Mouse (Mus musculus): Measurements from ENCODE around the gene Gm8947.

Gm8947 gene

DNA sequence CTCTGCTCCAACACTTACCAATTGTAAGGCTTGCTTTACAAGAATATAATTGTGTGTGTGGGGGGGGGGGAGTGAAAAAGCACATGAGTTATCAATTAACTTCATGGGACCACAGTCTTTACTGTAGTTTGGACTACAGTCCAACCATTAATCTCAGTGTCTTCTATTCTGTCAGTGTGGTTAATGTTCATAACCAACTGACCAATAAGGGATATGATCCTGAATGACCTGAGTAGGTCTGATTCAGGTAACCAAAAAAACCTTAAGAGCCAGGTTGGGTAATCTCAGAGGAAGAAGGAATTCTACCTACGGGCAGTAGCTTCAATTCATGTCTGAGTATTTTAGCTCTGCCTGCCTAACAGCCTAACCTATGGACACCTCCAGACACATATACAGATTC is 32.4 kb downstream of the Gm8947 start:
- DNase-seq (ENCODE audit: low spot score in 2 of 2) = no peak

DNA sequence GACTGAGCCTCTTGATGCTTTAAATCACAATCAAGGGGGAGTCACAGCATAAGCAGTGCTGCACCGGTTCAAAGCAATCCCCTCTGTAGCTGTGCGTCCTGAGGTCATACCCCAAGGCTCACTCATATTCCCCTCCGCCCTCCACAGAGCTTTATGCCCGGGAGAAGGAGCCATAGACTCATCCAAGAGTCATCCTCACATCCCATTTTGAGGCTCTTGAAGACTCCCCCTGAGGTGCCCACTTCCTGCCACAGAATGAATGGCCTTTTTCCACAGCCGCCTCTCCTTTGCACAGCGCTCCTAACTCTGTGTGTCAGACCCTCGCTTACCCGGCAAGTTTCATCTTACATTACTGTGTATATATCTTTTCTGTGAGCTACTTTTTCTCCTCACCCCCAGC is 35.3 kb downstream of the Gm8947 start:
- no peak for DNase-seq (ENCODE audit: low spot score in 2 of 2)

DNA sequence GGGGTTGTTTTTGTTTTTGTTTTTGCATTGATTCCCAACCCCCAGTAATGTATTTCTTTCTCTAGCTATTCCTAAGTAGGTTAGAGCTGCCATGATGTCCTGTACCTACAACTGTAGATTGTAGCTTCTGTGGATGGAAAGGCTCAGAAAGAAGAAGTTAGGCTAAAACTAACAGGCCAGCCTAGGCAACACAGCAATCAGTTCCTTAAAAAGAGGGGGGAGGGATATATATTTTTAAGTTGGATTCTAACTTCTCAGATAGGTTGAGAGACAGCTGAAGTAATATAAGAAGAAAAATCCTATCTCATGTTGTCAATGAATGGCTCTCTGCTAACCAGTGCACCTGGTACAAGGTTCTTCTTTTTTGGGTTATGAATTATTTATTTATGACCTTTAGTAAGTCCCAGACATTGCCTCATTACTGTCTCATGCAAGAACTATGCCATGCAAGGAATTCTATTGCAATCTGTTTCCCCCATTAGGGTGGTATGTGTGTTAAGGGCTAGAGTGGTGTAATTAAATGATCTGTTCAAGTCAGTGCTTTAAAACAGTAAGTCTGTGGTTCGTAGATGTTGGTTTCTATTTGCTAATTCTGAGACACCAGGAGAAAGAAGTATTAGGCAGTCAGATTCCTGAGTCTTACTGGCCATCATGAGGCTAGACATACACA is 36.3 kb downstream of the Gm8947 start:
- no peak for DNase-seq (ENCODE audit: low spot score in 2 of 2)

DNA sequence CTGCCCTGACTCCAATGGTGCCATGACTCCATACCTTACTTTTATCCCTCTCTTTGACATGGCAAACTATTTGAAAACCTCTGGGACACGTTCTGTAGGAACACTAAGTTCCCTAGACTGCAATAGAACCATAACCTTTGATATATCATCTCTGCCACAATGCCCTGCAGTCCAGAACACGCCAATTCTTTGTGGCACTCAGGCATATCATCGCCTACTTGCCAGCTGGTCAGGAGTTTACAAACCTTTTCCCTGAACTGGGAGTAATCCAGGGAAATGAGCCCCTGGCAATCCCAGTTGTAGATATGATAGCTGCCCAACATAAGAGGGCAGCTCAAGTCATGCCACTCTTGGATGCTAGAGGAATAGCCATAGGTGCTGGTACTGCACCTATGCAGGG is 40.2 kb downstream of the Gm8947 start:
- DNase-seq (ENCODE audit: low spot score in 2 of 2) = no peak

DNA sequence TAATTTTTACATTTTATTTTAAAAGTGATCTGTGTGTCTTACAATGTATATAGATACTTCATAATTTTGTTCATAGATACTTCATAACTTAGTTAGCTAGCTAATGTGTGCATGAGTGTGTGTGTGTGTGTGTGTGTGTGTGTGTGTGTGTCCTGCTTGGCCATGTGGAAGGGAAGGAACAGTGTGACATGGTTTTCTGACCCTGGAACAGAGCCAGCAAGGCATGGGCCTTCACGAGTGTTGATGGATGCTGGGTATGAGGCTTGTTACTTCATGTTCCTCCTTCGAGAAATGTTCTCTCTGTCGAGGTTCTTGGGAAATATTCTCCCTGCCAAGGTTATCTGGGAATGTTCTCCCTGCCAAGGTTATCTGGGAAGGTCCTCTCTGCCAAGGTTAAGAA is 41.6 kb downstream of the Gm8947 start:
- no peak for DNase-seq (ENCODE audit: low spot score in 2 of 2)

DNA sequence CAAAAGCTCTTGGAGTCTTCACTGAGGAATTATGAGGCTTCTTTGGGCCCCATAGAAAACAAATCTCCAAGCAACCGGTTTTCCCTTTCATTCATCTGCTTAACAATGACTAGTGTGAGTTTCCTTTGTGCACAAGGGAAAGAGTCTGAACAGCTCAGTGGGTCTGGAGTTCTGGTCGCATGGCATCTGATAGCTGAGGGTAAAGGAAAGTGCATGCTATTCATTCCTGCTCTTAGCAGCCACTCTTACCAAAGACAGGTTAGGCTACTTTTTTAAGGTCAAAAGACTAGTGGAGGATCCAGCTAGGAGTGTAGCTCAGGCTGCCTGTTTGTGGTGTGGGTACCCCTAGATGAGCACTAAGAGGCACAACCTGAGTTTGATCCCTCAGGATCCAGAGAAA is 43.4 kb downstream of the Gm8947 start:
- DNase-seq (ENCODE audit: low spot score in 2 of 2) = no peak

DNA sequence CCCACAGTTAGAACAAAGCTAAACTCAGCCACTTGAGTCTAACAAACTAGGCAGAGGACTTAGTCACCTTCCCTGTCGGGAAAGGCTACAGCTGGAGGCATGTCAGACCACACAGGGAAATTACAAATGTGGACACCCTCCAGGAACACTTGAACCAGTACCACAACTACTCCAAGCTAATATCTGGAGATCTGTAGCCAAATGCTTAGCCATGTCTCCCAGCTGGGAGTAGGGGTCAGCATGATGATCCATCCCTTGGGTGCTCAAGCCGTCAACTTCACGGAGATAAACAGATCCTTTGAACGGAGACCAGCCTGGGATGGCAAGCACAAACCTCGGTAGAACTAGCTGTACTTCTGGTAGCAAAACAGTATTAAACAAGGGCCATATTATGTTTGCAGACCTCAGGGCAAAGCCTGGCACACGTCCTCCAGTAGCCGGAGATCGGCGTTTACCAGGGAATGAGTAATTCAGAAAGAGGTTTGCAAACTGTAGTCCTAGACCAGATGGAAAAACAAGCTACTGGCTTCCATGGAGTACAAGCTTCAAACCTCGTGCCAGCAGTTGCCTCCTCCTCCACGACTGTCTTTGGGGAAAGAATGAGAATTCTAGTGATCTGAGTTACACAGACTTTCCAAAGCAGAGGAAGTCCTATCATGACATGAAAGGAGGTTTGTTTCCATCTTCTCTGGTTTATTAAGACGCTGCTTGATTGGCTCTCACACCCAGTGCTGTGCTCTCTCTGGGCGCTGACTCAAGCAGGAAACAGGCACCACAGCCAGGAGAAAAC is 44.2 kb downstream of the Gm8947 start:
- DNase-seq (ENCODE audit: low spot score in 2 of 2) = no peak

DNA sequence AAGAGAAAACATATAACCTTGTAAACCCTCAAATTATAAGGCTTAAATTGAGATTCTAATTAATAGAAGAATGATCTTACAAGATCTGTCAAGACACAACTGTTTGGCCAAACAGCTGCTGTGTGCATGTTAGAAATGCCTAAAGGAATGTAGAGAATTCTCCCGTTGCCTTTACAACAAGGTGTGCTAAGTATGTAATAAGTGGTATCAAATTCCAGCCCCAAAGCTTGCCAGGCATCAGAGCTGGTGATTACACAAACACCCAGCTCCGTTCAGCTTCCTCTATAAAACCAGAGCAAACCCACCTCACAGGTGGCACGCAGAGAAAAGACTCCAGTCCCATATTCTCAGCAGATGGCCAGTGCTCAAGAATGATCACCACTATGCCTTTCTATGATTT is 45.6 kb downstream of the Gm8947 start:
- DNase-seq (ENCODE audit: low spot score in 2 of 2) = no peak

DNA sequence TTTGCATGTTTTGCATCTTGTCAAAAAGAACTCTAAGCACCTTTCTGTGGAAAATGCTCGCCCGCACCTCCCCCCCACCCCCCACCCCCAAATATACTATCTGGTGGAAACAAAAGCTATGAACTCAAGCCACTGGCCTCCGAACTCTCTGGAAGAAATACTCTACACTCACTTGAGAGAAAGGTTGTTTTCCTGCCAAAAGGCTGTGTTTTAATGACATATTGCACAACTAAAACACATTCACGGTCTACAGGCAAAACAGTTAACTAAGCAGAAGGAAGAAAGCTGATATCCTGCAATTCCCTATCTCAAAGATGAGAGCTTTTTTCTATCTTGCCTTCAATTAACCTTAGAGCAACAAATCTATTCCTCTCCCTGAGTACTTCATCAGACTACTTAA is 51.2 kb downstream of the Gm8947 start:
- DNase-seq (ENCODE audit: low spot score in 2 of 2) = no peak
